Mouse (Mus musculus): ENCODE results near the gene Casp12.
"Not testable (repeated sequence)": the region's sequence is repeated elsewhere in the genome, so short reads cannot be mapped to it uniquely, and the experiment has no call there.

Gene Casp12

DNA sequence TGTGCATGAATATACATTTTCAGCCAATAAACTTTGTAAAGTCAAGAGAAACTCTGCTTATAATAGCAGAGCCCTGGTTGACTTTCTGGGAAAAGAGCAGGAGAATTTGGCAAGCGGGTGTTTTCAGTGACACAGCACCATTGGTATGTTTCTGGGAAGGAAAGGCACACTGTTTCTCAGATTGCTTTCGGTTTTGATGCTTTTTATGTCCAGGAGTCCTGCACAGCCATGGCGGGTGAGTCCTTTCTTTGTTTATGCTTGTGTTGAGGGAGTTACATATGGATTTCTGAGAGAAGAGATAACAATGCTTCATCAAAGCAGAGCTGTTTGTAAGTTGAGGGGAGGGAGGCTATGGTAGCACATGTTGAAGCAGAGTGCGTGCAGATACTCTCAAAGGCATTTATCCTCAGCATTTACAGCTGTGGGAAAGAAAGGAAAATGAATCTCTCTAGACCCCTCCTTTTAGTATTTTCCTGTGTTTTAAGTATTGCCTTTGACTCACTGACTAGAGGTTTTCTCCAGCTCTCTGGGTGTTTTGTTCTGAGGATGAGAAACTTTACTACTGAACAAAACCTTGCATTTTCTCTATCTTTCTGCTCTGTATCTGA lies at the start of gene Casp12:
Gene Casp12 (plus strand): TSS at position 140 of the 608 bp plus-strand sequence.
- no peak for DNase-seq (ENCODE audit: extremely low read depth, low read depth, low spot score)

GRCm38 (mm10) chr9:5296354-5297237 lies 48.6 kb upstream of the Casp12 start:
- DNase-seq (ENCODE audit: extremely low read depth, low read depth, low spot score): no peak

- DNase-seq (ENCODE audit: extremely low read depth, low read depth, low spot score): no peak
These were observed 46.7 kb upstream of the Casp12 start, which contains the start of gene Casp1 for GRCm38 (mm10) chr9:5298329-5299131. Casp1 (plus strand) TSS chr9:5298517.

- no peak for DNase-seq (ENCODE audit: extremely low read depth, low read depth, low spot score)
These were observed 46.2 kb upstream of the Casp12 start for GRCm38 (mm10) chr9:5299132-5299381.

DNA sequence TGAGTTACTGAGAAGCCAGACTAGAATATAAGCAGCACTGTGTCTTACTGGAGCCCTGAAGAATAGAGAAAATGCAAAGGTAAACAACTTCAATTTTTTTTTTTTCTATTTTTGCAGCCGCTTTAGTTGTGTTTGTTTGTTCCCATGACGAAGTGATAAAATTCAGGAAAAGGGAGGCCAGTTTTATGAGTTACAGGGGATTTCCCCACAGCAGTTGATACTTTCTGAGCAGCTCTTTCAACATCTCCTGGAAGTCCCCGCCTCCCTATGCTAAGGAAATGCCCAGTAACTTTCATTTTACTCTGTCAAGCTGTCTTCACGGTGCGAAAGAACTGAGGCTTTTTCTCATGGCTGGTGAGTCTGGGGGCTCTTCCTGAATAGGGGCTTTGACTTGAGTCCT lies 36.7 kb upstream of the Casp12 start, which contains the start of gene Casp4:
Gene Casp4 (plus strand): TSS at position 268 of the 400 bp plus-strand sequence.
- DNase-seq (ENCODE audit: extremely low read depth, low read depth, low spot score): no peak

DNA sequence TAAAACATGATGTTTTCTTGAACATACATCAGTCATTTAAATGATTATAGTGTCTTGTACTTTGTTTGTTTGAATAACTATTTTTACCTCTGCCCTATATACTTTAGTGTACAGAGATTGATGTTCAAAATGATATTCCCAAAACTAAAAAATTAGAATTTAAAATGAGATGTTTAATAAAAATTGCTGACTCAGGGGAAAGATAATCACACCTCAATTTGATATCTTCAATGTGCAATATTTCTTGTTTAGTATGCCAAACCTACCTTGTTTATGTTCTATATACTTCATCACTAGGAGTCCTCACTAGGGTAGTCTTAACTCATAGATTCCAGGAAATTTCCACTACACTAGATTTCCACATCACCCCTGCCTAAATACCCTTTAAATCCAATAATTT lies 35.1 kb upstream of the Casp12 start:
- no peak for DNase-seq (ENCODE audit: extremely low read depth, low read depth, low spot score)

DNA sequence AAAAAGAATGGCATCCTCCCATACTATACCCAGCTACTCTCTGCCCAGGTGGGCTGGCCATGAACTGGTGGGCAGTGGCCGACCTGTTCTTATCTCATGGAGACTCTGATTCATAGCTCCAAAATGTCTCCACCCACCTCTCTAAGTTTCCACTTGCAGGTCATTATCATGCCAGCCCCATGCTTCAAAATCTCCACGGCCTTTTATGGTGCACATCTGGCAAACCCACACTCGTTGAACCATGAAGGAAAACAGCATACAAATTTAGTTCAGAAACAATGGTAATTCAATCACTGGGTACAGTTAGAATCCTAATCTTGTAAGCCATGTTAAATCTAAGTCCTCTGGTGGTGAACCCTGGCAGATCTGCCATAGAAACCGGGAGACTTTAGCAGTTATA lies 33.8 kb upstream of the Casp12 start:
- no peak for DNase-seq (ENCODE audit: extremely low read depth, low read depth, low spot score)

GRCm38 (mm10) chr9:5328204-5328603 lies 17.0 kb upstream of the Casp12 start:
- DNase-seq (ENCODE audit: extremely low read depth, low read depth, low spot score): no peak

DNA sequence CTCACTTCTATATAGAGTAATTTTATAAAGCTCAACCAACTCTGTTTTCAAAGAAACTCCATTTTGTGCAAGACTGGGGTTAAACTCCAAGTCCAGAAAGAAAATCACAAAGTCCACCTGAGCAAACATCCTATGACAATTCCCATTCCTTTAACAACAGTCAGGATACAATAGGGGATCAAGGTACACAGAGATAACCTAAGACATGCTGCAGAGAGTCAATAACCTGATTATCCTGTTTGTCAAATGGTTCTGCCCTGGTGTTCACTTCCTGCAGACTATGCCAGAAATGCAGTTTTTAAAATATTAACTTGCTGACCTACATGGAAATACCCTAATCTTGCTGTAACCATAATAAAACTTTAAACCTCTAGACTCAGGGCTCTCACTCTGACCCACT lies 12.8 kb upstream of the Casp12 start:
- DNase-seq (ENCODE audit: extremely low read depth, low read depth, low spot score): no peak

DNA sequence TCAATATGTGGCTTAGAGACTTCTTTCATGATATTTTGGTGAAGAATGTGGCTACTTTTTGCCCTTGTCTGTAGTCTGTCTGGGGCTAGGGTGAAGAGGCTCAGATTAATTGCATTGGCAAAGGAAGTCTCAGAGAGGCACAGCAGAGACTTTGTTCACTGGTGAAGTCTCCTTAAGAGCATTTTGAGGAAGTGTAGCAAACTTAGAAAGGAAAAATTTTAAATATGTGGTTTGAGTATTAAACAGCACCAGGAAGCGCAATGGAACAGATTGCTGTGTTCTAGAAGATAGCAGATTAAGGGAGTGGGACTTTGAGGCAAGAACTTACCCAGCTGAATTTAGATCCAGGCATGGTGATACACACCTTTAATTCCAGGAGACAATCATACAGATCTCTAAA lies 11.8 kb upstream of the Casp12 start:
- no peak for DNase-seq (ENCODE audit: extremely low read depth, low read depth, low spot score)

DNA sequence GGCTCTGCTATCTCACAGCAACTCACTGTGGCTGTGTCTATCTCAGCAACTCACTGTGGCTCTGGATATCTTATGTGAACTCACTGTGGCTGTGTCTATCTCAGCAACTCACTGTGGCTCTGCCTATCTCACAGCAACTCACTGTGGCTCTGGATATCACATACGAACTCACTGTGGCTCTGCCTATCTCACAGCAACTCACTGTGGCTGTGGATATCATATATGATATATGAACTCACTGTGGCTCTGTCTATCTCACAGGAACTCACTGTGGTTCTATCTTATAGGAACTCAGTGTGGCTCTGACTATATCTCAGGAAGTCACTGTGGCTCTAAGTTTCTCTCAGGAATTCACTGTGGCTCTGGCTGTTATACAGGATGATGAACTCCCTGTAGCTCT lies 2.1 kb upstream of the Casp12 start:
- no peak for DNase-seq (ENCODE audit: extremely low read depth, low read depth, low spot score)

- DNase-seq (ENCODE audit: extremely low read depth, low read depth, low spot score): no peak
These were observed 1.1 kb upstream of the Casp12 start for GRCm38 (mm10) chr9:5344090-5344489.

DNA sequence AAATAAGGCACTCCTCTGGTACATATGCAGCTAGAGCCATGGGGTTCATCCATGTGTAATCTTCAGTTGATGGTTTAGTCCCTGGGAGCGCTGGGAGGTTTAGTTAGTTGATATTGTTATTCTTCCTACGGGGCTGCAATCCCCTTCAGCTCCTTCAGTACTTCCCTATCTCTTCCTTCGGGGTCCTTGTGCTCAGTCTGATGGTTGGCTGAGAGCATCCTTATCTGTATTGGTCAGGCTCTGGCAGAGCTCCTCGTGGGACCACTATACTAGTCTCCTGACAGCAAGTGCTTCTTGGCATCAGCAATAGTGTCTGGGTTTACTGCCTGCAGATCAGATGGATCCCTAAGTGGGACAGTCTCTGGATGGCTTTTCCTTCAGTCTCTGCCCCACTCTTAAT lies 2.2 kb downstream of the Casp12 start:
- no peak for DNase-seq (ENCODE audit: extremely low read depth, low read depth, low spot score)

DNA sequence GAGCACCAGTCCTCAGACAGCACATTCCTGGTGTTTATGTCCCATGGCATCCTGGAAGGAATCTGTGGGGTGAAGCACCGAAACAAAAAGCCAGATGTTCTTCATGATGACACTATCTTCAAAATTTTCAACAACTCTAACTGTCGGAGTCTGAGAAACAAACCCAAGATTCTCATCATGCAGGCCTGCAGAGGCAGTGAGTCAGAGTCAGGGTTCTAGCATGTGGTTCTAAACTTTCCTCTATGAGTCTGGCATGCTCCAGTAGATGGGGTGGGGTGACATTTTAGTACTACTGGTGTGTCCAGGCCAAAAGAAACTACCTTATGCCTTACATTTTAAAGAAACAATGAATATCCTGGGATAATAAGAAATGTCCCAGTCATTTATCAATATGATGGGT lies 8.4 kb downstream of the Casp12 start:
- DNase-seq (ENCODE audit: extremely low read depth, low read depth, low spot score): no peak

DNA sequence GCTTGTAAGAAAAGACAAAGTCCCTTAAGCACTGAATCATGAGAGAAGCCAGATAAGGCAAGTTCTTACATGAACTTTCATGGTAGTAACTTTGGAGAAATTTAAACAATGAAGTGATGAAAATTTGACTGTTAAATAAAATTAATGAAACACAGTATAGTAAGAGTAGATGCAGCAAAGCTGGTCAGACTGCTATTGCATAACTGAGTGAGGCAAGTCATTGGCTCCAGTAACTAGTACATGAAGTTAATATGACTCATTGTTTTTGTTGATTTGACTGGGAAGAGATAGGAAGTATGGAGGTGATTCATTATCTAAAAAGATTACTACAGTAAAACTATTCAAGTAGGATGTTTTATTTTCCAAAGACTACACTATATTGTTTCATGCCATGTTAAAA lies 11.6 kb downstream of the Casp12 start:
- peak; percentile 88 for DNase-seq (ENCODE audit: extremely low read depth, low read depth, low spot score)

DNA sequence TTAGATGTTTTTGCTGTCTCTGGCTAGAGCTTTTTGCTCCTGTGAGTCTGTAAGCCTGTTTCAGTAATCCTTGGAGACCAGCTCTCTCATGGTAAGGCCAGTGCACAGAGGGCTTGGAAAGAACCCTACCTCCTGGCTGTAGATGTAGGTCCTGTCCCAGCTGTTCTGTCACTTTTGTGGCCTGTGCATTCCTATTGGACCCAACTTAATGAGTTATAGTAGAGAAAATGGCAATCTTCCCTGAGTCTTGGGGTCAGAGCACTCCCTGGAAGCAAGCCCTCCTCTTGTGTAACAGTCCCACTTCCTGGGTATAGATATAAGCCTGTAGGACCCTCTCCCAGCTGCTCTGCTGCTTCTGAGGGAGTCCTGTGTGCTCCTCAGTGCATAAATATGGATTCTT lies 48.3 kb downstream of the Casp12 start:
- no peak for DNase-seq (ENCODE audit: extremely low read depth, low read depth, low spot score)

- not testable (repeated sequence) for DNase-seq (ENCODE audit: extremely low read depth, low read depth, low spot score)
These were observed 50.6 kb downstream of the Casp12 start for GRCm38 (mm10) chr9:5395861-5396260.

DNA sequence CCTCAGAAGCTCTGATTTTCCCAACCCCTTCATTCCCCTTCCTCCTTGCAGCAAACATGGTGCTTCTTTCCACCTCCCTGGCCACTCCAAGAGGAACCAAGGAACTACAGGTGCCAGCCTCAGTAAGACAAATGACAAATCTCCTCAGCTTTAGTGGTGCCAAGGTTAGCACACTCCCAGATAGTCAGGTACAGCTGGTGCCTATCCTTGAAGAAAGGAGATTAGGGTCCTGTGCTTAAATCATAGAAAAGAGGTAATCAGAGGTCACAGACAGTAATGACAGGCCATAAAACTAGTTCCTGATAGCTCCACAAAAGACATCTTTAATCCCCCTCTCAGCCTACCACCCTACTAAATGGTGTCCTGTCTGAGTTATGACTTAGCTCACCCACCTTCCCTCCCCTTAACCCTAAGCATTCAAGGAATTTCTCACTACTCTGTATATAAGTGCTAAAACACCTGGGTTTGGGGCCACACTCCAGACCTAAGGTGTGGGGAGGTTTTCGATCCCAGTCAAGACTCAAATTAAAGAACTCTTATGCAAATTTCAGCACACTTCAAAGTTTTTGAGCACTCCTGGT lies 65.8 kb downstream of the Casp12 start:
- no peak for DNase-seq (ENCODE audit: extremely low read depth, low read depth, low spot score)

DNA sequence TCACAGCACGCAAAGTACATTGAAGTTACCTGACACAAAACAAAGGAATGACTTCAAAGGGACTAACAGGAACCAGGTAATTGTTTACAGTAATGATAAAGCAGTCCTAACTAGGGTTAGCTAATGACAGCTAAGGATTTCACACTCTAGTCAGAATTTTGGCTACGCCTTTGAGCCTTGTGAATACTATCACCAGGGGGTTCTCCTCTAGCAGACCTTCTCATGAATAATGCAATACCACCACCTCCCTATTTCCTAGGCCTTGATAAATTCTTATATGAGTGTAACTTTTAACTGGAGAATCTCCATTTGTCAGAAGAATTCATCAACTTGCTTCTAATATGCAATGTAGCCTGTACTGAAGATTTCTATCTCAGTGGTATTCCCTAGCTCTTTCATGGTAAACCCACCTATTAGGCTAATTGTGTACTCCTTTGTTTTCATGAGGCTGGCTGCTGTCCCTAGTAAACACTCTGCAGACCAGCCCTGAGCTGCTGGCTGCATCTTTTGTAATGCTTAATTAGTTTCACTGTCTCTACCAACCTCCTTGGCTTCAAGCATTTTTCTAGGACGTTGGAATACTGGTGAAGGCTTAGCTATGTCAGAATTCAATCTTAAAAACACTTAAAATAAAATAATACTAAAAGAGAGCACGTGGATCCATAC lies 67.3 kb downstream of the Casp12 start:
- no peak for DNase-seq (ENCODE audit: extremely low read depth, low read depth, low spot score)

- DNase-seq (ENCODE audit: extremely low read depth, low read depth, low spot score): no peak
These were observed 72.6 kb downstream of the Casp12 start for GRCm38 (mm10) chr9:5417871-5418270.
